Mouse (Mus musculus) liver, adult 2 months (tissue): ENCODE results near the gene Aktip.

ENCODE experiments used
- CTCF ChIP-seq: fragments of 200-500 bp; IDR thresholded peaks from 2 replicates; pipeline ENCODE4 v1.5.1; 2011; ENCODE audit warnings: low read depth, low read length, control low read depth
- POLR2A ChIP-seq: fragments of 200-500 bp; IDR thresholded peaks from 2 replicates; pipeline ENCODE4 v1.6.1; 2011; ENCODE audit warnings: low read length, control low read depth; ENCODE audit not compliant: insufficient read depth; ENCODE audit errors: extremely low read depth

DNA sequence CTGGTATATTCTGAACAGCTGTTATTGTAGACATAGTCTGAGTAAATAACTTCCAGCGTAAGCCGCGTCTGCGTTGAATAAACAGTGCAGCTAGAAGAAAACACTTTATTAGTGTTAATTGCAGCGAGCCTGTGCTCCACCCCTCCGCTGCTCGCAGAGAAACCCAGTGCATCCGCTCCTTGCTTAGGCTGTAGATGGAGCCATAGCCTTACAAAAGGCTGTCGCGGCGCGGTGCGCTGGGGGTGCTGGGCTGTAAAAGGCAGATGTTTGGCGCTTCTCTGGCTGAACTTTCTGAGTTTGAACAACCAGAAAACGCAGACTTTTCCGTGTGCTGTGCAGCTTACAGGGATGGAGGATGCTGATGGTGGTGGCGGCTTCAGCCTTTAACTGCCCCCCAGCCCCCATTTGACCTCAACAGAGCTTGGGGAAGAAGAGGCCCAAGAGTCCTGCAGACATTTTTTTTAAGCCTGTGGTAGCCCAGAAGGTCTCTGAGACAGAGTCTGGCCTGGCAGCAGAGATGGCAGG is 8.9 kb downstream of the Aktip start:
- TF ChIP-seq CTCF (peak; percentile 90), POLR2A (no peak)
